Mouse (Mus musculus): ENCODE results near the gene Alk. TPM values are rescaled to one million over a fixed set of nuclear protein-coding genes. Genes with fewer than 3 reads are reported as not detected.

The Alk gene
- total and polyA plus RNA-seq, 3 experiments: not detected

DNA sequence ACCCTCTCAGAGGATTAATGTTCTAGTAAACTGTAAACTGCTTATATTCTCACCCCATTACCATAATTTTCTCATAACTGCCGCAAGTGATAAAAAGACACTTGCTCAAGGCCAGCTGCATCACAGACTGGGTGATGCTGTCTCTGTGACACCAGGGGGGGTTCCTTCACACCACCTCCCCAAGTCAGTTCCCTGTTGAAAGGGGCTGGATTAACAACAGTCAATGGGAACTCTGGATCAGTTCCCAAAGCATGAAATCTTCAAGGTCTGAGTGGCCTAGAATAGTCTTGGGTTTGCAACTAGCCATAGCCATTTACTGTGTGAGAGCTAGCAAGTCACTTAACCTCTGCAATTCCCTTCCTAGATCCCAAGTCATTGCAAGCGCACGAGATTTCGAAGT is 492.9 kb downstream of the Alk start:
- H3K4me3 ChIP-seq (ENCODE audit: control insufficient read depth in 1 of 2, insufficient read depth in 1 of 2, low read depth in 2 of 2, low read length in 2 of 2): no peak overlapping the region
- no peak overlapping the region for H3K27ac ChIP-seq (ENCODE audit: control insufficient read depth, low read depth, low read length)
- no peak for TF ChIP-seq E2F4 (IDR thresholded peaks at IDR 0.05; ENCODE audit: borderline replicate concordance, low read depth, low read length)
- H3K79me2 ChIP-seq (ENCODE audit: control insufficient read depth, insufficient read depth, low read length, poor library complexity): no peaks in the 10 kb centered on the region
- no peaks in the 10 kb centered on the region for H3K9me3 ChIP-seq (replicated peaks; ENCODE audit: insufficient read depth, low read length)
- no peak for DNase-seq (ENCODE audit: low read depth, low spot score)
- no peaks in the 10 kb centered on the region for H3K36me3 ChIP-seq (ENCODE audit: control insufficient read depth in 1 of 2, insufficient read depth in 2 of 2, low read length in 2 of 2)
- H3K27me3 ChIP-seq (ENCODE audit: control insufficient read depth in 1 of 2, insufficient read depth in 2 of 2, low read length in 2 of 2): no peaks in the 10 kb centered on the region
- H3K4me1 ChIP-seq (ENCODE audit: control insufficient read depth in 1 of 2, insufficient read depth in 2 of 2, low read length in 2 of 2): no peaks in the 10 kb centered on the region
- no peak overlapping the region for H3K9ac ChIP-seq (ENCODE audit: control insufficient read depth, low read depth, low read length, poor library complexity, severe bottlenecking)

- no peak for DNase-seq (ENCODE audit: low read depth, low spot score)
- Histone ChIP-seq H3K27ac (ENCODE audit: control insufficient read depth, low read depth, low read length) (no peak overlapping the region), H3K4me3 (ENCODE audit: control insufficient read depth in 1 of 2, insufficient read depth in 1 of 2, low read depth in 2 of 2, low read length in 2 of 2) (no peak overlapping the region), H3K79me2 (ENCODE audit: control insufficient read depth, insufficient read depth, low read length, poor library complexity) (no peaks in the 10 kb centered on the region), H3K9me3 (replicated peaks; ENCODE audit: insufficient read depth, low read length) (no peaks in the 10 kb centered on the region), H3K36me3 (ENCODE audit: control insufficient read depth in 1 of 2, insufficient read depth in 2 of 2, low read length in 2 of 2) (no peaks in the 10 kb centered on the region), H3K27me3 (ENCODE audit: control insufficient read depth in 1 of 2, insufficient read depth in 2 of 2, low read length in 2 of 2) (no peaks in the 10 kb centered on the region), H3K4me1 (ENCODE audit: control insufficient read depth in 1 of 2, insufficient read depth in 2 of 2, low read length in 2 of 2) (no peaks in the 10 kb centered on the region), H3K9ac (ENCODE audit: control insufficient read depth, low read depth, low read length, poor library complexity, severe bottlenecking) (no peak overlapping the region)
- TF ChIP-seq RAD21 (IDR thresholded peaks at IDR 0.05; ENCODE audit: low read depth, low read length): no peak
- TF ChIP-seq SIN3A (IDR thresholded peaks at IDR 0.05; ENCODE audit: low read length): no peak
- TF ChIP-seq MAX (IDR thresholded peaks at IDR 0.05; ENCODE audit: low read length): no peak
- no peak for TF ChIP-seq GATA1 (IDR thresholded peaks at IDR 0.05; ENCODE audit: low read depth, low read length)
- no peak for TF ChIP-seq POLR2A (IDR thresholded peaks at IDR 0.05; ENCODE audit: control insufficient read depth in 1 of 2, insufficient read depth in 1 of 2, low read depth in 1 of 2, low read length in 2 of 2, poor library complexity in 1 of 2)
- no peak for TF ChIP-seq TCF12 (IDR thresholded peaks at IDR 0.05; ENCODE audit: low read depth, low read length)
- no peak for TF ChIP-seq ZKSCAN1 (IDR thresholded peaks at IDR 0.05; ENCODE audit: low read depth, low read length)
- no peak for TF ChIP-seq MYC (IDR thresholded peaks at IDR 0.05; ENCODE audit: low read depth, low read length)
- TF ChIP-seq NRF1 (IDR thresholded peaks at IDR 0.05; ENCODE audit: insufficient read depth, low read depth, low read length, poor library complexity, severe bottlenecking): no peak
- TF ChIP-seq MAFK (IDR thresholded peaks at IDR 0.05; ENCODE audit: borderline replicate concordance, low read depth, low read length): no peak
Observed at GRCm38 (mm10) chr17:72087261-72087703, 517.1 kb downstream of the Alk start.

DNA sequence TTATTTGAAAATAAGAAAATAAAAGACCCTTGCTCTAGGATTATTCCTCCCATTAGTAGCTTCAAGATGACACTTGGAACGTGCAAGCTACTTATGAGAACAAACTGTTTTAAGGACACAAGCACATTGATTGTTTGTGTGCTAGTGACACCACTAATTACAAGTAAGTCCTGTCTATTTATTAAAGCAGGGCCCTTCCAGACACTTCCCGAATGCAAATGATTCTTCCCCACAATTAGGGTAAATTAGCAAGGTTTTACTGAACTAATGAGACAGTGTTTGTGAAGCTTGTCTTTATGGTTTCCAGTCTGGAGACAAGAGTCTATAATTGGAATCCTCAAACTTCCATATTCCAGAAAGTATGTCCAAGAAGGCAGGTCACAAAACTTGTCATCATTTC is 523.0 kb downstream of the Alk start:
- no peak for TF ChIP-seq GATA1 (IDR thresholded peaks at IDR 0.05; ENCODE audit: low read depth, low read length)
- no peak for TF ChIP-seq MYC (IDR thresholded peaks at IDR 0.05; ENCODE audit: low read depth, low read length)
- TF ChIP-seq NELFE (IDR thresholded peaks at IDR 0.05; ENCODE audit: low read depth, low read length): no peak
- no peak for DNase-seq (ENCODE audit: low read depth, low spot score)
- Histone ChIP-seq H3K36me3 (ENCODE audit: control insufficient read depth in 1 of 2, insufficient read depth in 2 of 2, low read length in 2 of 2) (no peaks in the 10 kb centered on the region), H3K4me1 (ENCODE audit: control insufficient read depth in 1 of 2, insufficient read depth in 2 of 2, low read length in 2 of 2) (no peaks in the 10 kb centered on the region), H3K4me3 (ENCODE audit: control insufficient read depth in 1 of 2, insufficient read depth in 1 of 2, low read depth in 2 of 2, low read length in 2 of 2) (no peak overlapping the region), H3K27ac (ENCODE audit: control insufficient read depth, low read depth, low read length) (no peak overlapping the region), H3K9me3 (replicated peaks; ENCODE audit: insufficient read depth, low read length) (no peaks in the 10 kb centered on the region), H3K9ac (ENCODE audit: control insufficient read depth, low read depth, low read length, poor library complexity, severe bottlenecking) (no peak overlapping the region), H3K27me3 (ENCODE audit: control insufficient read depth in 1 of 2, insufficient read depth in 2 of 2, low read length in 2 of 2) (no peaks in the 10 kb centered on the region), H3K79me2 (ENCODE audit: control insufficient read depth, insufficient read depth, low read length, poor library complexity) (no peaks in the 10 kb centered on the region)

Data from MEL (cell line).